Mouse (Mus musculus) megakaryocyte-erythroid progenitor cell, adult 5-6 weeks (primary cell): Measurements from ENCODE around the gene Ppp5c. TPM values are rescaled to one million over a fixed set of nuclear protein-coding genes. Genes with fewer than 3 reads are reported as not detected.
"Not testable (repeated sequence)": the region's sequence is repeated elsewhere in the genome, so short reads cannot be mapped to it uniquely, and the experiment has no call there.

Experiments used
- ATAC-seq: replicated peaks from 2 replicates; pipeline ENCODE4 v1.8.0; 2016; ENCODE audit warnings: mild to moderate bottlenecking, inconsistent platforms; ENCODE audit not compliant: severe bottlenecking, poor library complexity, low FRiP score, low TSS enrichment
- total RNA-seq, 2 experiments: library from RNA; stranded (forward) in 1 of 2; stranded (reverse) in 1 of 2; fragments of 200-1000, 215-1000 nt in 1 of 2; fragments of >200 nt in 1 of 2; fragmentation: Nextera tagmentation in 1 of 2; gene quantifications; 2 replicates each; pipeline ENCODE4 v1.2.3; 2014 to 2017

Gene Ppp5c
- total RNA-seq (2014; fragmentation: Nextera tagmentation) (148 and 150 TPM in 2 replicates), total RNA-seq (2017) (58.8 and 82.4 TPM in 2 replicates)

GRCm38 (mm10) chr7:17027588-17028343 is at the start of gene Ppp5c:
Gene Ppp5c, minus strand, starts transcription at chr7:17027924.
- ATAC-seq: peak; percentile 58

- no peak for ATAC-seq
Observed at GRCm38 (mm10) chr7:17076542-17076941, 48.8 kb upstream of the Ppp5c start.

DNA sequence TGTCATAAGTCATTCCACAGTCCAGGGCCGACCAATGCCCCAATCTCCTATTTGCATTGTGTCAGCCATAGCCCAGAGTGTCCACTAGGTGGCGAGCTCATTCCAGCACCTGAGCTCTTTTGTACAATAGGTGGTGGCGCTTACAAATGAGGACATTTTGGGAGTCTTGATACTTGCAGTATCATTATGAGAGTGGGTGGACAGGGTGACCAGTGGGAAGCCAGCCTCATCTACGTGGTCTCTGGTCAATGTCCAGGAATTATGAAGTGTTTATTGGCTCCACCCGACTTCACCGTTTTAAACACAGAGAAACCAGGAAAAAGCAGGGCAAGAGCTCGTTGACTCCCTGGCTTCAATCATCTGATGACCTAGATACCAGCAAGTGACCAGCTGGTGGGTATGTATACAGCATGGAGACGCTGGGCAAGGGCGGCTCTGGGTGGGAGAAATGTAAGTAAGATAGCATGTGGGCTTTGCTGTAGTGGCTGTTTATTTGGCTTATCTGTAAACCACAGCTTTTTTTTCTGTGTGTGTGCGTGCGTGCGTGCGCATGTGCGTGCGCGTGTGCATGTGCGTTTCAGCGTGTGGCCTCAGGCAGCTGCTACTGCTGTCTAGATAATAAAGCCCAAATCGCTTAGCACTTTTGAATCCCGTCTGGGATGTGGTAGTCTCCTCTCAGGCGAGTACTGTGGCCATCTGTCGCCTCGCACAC is 46.3 kb upstream of the Ppp5c start, which contains the start of gene Psg16:
TSS of gene Psg16 (plus strand) at position 137 of the 712 bp plus-strand sequence.
- ATAC-seq: peak; percentile 95

- no peak for ATAC-seq
Observed at GRCm38 (mm10) chr7:17073513-17073903, 45.8 kb upstream of the Ppp5c start.

- ATAC-seq: not testable (repeated sequence)
Observed at GRCm38 (mm10) chr7:17067651-17068050, 39.9 kb upstream of the Ppp5c start.

DNA sequence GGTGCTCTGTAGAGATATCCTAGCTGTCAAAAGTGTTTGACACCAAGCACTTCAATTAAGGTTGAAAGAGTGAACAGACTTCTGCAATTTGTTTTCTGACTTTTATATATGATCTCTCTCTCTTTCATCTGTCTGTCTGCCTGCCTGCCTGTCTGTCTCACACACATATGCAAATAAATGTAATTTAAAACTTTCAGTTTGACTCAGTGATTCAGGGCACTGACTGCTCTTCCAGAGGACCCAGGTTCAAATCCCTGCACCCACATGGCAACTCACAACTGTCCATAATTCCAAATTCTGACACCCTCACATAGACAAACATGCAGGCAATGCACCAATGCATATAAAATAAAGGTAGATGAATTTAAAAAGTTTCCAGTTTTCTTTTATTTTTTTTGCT is 39.3 kb upstream of the Ppp5c start:
- ATAC-seq: no peak

DNA sequence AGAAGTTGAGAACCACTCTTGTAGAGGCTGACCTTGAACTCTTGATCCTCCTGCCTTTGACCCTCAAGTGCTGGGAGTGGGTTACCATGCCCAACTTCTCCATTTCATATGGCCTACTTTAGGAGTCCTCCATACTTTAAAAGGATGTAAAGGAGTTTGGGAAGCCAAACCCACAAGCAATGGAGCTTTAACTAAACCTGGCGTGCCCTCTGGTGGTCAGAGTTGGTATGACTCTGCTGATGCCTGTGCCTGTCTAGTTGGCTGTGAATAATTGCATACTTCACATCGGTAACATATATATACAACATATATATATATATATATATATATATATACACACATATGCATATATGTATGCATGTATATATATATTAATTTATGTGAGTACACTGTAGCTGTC is 38.7 kb upstream of the Ppp5c start:
- ATAC-seq: peak; percentile 70; the same call in 1 of the 2 replicates

DNA sequence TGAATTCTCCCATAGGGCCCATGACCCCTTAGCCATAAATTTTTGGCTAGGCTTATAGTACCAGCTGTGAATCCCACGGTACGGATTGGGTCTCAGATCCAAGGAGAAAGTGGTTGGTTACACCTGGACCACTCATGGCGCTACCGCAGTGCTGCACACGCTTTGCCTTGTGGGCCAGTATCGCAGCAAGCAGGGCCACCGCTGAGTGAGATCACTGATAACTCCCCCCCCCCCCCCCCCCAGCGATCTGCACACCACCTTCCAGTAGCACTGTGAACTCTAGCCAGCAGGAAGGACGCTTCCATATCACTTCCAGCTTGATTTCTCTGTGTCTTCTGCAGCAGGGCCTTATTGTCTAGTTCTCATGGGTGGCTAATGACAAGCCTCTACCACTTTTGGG is 37.9 kb upstream of the Ppp5c start:
- peak; percentile 39; the same call in 1 of the 2 replicates for ATAC-seq

- ATAC-seq: no peak
Observed at GRCm38 (mm10) chr7:17062845-17063244, 35.1 kb upstream of the Ppp5c start.

DNA sequence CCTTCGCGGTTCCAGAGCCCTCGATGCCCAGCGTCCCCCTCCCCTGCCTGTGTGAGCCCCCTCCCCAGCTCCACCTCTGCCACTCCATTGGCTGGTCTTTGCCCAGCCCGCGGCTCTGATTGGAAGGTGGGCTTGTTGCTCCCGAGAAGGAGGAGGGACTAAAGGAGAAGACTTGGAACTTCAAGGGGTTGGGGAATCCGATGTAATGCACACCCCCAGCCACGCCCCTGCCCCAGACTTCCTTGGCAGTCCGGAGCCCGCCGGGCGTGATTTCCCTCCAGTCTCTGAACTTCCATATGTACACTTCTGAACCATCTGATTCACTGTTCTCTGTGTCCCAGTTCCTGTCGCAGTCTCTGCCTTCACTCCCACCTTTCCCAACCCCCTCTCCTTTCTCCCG is 34.7 kb upstream of the Ppp5c start, which contains the start of gene Hif3a:
TSS of gene Hif3a (minus strand) at position 39 of the 400 bp plus-strand sequence.
- ATAC-seq: no peak

DNA sequence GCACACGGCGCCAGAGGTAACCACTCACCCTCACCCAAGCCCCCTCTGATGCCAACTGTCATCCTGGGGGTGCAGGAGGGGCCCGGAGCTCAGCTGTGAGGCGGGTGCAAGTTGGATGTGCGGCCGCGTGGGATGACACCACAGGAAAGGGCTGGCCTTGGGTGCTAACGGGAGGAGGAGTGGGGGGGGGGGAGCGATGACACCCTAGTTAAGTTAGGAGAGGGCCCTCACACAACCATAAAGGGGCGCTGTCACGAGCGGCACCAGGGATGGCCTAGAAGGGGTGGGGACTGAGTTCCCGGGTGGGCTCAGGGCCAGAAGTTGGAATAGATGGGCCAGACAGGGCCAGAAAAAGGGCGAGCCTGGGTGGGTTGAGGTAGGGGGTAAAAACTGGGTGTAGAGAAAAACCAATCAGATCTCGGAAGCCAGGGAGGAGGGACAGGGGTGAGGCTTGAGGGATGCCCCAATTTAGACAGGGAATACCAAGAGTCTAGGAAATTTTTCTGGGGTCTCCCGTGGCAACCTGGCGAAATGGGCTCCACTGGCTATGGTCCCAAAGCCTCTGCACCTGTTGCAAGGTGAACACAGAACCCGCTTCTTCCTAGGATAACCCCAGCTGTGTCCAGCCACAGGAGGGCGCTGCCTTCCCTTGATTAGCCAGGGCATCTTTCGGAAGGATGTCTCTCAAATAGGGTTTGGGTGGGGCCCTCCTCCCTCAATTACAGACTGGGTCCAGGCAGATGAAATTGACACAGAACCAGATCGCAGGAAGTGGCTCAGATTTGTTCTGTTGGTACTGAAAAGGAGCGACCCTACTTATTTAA is 33.3 kb upstream of the Ppp5c start:
- no peak for ATAC-seq

GRCm38 (mm10) chr7:17060031-17060781 is 32.5 kb upstream of the Ppp5c start:
- ATAC-seq: peak; percentile 43

- no peak for ATAC-seq
Observed at GRCm38 (mm10) chr7:17059463-17059844, 31.7 kb upstream of the Ppp5c start.

GRCm38 (mm10) chr7:17058816-17059462 is 31.2 kb upstream of the Ppp5c start:
- ATAC-seq: no peak

DNA sequence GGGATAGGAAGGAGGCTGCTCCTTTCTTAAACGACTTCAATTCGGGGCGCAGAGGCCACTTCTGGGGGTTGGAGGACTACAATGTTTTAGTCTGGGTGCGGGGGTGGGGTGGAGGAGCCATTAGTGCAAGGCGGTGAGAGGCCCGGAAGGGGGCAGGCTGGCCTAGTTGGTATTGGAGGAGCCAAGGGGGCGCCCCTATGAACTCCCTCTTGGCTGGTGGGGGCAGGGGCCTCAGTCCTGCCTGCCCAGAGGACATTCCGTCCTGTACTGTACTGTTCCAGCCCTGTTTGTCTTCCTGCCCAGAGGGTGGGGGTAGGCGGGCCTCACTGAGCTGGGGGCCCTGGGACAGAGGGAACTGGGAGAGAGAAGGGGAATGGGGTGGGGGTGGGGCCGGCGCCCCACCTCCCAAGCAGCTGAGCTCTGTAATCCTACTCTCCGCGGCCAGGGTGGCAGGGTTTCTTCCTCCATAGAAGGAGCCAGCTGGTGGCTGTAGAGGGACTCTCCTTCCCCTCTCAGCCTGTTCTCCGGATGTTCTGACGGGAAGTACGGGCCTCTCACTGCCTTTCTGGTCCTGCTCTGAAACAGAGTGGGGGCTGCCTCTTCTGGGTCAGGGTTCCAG is 30.5 kb upstream of the Ppp5c start:
- ATAC-seq: peak; percentile 19

DNA sequence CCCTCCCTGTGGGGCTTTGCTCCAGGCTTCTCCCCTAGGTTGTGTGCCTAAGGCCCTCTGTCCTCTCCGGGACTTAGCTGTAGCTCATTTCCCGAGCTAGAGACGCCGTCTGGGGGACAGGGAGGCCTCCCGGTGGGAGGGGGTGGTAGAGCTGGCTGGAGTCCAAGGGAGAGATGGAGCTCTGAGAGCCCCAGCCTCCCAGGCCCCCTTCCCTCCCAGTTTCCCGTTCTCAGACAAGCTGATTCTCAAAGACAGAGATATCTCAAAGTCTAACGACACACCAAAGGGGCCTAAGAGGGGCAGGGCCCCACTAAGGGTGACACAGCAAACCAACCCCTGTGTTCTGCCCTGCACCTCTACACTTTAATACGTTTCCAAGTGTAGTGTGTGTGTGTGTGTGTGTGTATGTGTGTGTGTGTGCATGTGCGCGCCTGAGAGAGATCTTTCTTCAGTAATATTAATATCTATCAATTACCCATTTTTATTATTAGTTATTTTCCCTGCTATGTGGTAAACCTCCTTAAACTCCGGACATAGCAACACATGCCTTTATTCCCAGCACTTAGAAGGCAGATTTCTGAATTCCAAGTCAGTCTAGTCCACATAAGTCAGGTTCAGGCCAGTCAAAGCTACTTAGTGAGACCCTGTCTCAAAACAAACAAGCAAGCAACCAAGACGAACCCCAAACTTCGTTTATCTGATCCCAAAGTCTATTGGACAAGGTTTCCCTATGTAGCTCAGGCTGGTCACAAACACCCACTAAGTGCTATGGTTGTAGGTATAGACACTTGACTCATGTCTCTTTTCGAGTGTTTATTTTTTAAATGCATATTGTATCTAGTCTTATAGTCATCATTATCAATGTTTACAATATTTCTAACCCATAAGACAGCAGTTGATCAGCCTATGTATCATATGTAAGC is 29.1 kb upstream of the Ppp5c start:
- ATAC-seq: peak; percentile 39

- ATAC-seq: peak; percentile 81
Observed at GRCm38 (mm10) chr7:17056081-17056581, 28.4 kb upstream of the Ppp5c start.
